Mouse (Mus musculus) right cerebral cortex, postnatal 36 days (tissue): Measurements from ENCODE around the gene Drosha.
"Not testable (repeated sequence)": the region's sequence is repeated elsewhere in the genome, so short reads cannot be mapped to it uniquely, and the experiment has no call there.

Source experiments
- DNase-seq, 2 experiments: peaks; one replicate each; pipeline ENCODE4 v3.0.0; 2022; ENCODE audit warnings: low spot score in 2 of 2, mixed read lengths in 1 of 2

Drosha gene

DNA sequence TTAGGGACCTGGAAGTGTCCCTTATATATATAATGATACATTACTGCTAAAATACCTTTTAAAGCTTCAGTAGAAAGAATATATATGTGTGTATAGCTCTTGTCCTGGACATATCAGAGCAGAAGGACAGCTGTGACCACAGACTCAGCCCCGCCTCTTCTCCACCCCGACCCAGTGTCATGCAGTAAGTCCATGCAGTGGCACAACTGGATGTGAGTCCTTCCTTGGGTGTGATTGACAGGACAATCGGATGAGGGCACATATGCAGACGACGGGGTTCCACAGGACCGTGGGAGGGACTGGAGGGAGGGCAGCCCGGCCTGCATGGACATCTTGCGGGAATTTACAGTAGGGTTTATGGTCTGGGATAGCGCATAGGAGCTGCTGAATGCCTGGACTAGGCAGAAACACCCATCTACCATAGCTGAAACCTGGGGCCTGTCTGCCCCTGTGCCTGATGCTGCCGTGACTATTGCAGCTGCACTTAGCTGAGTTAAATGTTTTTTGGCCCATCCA lies 111.7 kb downstream of the Drosha start:
- DNase-seq, result no peak

DNA sequence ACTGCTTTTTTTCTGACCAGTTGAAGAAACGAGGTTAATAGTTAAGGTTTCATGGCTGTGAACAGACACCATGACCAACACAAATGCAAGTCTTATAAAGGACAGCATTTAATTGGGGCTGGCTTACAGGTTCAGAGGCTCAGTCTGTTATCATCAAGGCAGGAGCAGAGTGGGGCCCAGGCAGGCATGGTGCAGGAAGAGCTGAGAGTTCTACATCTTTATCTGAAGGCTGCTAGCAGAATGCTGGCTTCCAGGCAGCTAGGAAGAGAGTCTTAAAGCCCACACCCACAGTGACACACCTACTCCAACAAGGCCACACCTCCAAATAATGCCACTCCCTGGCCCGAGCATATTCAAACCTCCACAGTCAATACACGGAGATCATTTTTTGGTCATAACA lies 112.7 kb downstream of the Drosha start:
- not testable (repeated sequence) for DNase-seq

DNA sequence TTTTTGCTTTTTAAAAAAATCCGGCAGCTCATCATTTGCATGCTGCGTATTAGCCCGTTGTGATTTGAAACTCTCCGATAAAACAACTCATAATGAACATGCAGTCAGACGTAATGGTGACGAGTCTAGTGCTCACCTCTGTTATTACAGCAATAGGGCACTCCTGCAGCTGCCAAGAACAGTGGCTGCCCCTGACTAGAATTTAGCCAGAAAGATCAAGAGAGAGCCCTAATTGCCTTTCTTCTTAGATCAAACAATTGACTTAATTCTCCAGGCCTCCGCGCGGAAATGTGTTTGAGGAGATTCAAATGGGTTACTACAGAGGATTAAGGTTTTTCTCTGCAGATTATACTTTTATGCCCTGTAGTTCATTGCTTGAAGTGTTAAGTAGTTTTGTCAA lies 116.5 kb downstream of the Drosha start:
- no peak for DNase-seq

DNA sequence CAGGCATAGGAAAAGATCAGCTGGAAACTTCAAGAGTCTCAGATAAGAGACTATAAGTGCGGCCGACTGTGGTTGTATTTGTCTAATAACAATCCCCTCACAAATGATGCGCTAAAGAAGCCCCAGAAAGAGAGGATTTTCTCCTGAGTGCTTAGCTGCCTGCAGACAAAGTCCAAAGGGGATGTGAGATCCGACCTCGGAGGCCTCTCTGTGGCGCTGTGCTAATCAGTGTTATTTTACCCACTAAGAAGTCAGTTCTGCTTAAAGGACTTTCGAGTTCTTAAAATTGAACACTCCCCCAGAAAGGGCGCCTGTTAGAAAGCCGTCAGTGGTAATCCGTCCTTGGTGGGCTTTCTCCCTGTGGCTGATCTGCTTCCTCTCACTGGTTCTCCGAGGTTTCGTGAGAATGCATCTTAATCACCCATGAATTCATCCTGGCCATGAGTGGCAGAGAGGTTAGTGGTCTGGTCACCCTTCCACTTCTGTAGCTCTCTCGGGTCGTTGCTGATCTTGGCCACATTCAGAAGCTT lies 117.1 kb downstream of the Drosha start:
- no peak for DNase-seq

DNA sequence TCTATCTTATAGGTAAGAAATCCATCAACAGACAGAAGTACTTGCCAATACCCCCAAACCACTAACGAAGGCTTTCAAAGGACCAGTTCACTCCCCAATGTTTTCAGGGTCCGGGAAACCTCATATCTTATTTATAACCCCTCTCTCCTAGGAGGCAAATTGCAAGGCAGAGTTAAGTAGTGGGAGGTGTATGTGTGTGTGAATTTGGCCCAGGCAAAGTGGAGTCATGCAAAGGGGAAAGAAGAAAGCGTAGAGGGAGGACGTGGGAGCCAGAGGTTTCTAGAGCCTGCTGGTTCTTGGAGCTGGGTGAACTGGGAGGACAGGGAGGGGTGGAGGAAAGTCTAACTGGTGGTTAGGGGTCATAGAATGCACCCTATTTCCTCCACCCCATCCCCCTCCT lies 117.8 kb downstream of the Drosha start:
- DNase-seq, result no peak

DNA sequence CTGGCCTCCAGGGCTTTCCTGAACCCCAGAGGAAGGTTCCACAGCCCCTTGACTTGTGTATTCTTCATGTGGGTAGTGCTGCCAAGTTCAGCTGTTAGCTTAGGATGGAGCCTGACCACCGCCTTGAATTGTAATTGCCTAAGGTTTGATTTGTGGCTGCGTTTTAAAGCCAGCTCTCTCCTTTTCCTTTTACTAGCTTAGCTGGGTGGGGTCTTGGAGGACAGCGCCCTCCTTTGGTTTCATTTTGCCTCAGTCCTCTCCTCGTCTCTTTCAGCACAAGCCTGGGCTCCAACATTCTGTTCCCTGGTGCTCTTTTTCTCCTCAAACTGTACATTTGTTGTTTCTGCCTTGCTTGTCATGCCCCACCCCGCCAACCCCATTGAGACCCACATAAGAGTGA lies 133.4 kb downstream of the Drosha start:
- DNase-seq, result no peak

DNA sequence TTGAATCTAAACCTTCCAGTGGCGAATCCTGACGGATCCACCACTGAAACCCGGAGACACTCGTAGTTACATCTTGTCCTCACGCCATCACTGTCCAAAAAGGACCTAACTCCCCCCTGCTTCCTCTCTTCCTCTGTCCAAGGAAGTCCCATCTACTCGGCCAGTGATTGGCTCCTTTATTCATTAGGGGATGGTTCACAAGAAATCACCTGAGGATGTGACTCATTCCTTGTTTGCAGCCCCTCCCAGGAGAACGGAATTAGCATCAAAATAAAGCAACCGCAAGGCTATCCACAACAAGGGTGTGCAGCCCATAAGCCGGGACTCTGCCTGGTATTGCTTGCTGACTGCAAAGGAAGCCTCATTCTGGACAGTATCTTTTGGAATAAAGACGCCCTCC lies 137.6 kb downstream of the Drosha start:
- DNase-seq, result no peak

DNA sequence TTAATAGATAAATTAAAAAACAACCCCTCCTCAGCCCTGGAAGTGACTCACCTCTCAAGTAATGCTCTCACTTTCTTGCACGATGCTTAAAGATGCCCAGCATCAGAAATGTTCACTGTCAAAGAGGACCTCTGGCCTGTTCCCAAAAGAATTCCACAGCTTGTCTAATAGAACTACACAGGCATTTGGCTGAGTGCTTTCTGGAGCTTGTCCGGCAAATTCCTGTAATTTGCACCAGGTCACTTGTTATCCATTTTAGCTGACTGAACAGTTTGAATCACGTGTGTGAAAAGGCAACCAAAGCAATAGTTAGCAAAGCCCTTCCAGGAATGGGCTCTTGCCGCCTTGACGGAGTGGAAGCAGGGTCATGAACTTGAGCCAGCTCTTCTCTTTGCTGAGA lies 140.6 kb downstream of the Drosha start:
- no peak for DNase-seq

DNA sequence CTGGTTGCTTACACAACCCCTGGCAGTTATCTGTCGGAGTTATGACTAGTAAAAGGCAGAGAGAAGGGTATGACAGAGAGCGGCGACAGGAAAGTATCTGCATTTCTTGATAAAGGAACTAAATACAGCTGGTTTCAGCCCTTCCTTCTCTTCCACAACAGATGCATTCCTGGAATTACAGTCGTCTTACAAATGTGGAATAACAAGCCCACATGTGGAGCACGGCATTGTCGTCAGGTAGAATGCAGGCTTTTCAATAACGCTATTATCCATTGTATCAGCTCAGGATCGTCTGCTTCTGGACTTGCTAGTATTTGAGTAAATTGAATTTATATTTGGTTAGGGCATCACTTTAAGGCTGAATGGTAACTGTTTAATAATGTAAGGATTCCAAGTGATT lies 144.2 kb downstream of the Drosha start:
- no peak for DNase-seq

DNA sequence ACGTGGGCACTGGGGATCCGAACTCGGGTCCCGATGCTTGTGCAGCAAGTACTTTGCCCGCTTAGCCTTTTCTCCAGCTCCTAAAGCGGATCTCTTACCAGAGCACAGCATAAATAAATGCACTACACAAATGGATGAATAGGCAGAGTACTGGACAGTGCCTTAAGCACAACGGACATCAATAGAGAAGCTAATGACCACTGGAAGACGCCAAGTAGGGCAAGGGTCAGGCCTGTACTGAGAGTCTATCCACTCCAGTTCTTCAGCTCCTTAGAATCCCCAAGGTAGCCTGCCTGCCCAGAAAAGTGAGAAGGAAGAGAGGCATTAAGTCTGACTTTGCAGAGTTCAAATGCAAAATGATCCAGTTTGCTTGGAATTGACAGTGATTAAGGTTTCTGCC lies 147.8 kb downstream of the Drosha start:
- DNase-seq, result no peak
